Mouse (Mus musculus) CH12.LX (cell line): ENCODE data around the gene Bmp6. TPM values are rescaled to one million over a fixed set of nuclear protein-coding genes. Genes with fewer than 3 reads are reported as not detected.

Experiments used
- DNase-seq: peaks from one replicate; pipeline ENCODE4 v3.0.0-alpha.2; 2013; ENCODE audit errors: extremely low read depth
- H3K27ac ChIP-seq: 2 replicates; pipeline ENCODE4 v1.5.1; 2012; ENCODE audit warnings: low read depth, mild to moderate bottlenecking, control low read depth, moderate library complexity; ENCODE audit not compliant: insufficient read depth
- H3K27me3 ChIP-seq: replicated peaks from 2 replicates; pipeline ENCODE3; 2012; ENCODE audit warnings: inconsistent platforms
- H3K36me3 ChIP-seq, 2 experiments: replicated peaks in 1 of 2; 2 replicates each; pipeline versions ENCODE3 to v1.6.1; 2012; ENCODE audit warnings: inconsistent platforms in 1 of 2, low read length in 1 of 2, mild to moderate bottlenecking in 1 of 2, mixed read lengths in 1 of 2, moderate library complexity in 1 of 2; ENCODE audit not compliant: control insufficient read depth in 1 of 2, insufficient read depth in 1 of 2
- H3K4me1 ChIP-seq, 2 experiments: 2 replicates each; pipeline ENCODE4 v1.6.1; 2012; ENCODE audit warnings: inconsistent platforms in 1 of 2, moderate library complexity in 1 of 2; ENCODE audit not compliant: insufficient read depth in 2 of 2, control insufficient read depth in 1 of 2
- H3K4me2 ChIP-seq: 2 replicates; pipeline ENCODE4 v1.6.1; 2012; ENCODE audit warnings: low read depth, mild to moderate bottlenecking, control low read depth; ENCODE audit not compliant: poor library complexity, insufficient read depth, severe bottlenecking
- H3K4me3 ChIP-seq, 3 experiments: fragments of 150-350 bp in 1 of 3; sonication (generic) in 1 of 3; replicated peaks in 1 of 3; 2 replicates each; pipeline versions ENCODE3 to v1.5.1; 2011 to 2012; ENCODE audit warnings: low read depth in 2 of 3, low read length in 2 of 3, mild to moderate bottlenecking in 2 of 3, moderate library complexity in 2 of 3, control low read depth in 1 of 3, improper control_type of control experiment in 1 of 3, inconsistent platforms in 1 of 3, mixed read lengths in 1 of 3; ENCODE audit not compliant: poor library complexity in 1 of 3
- H3K79me2 ChIP-seq: replicated peaks from 2 replicates; pipeline ENCODE4 v1.6.1; 2012; ENCODE audit warnings: mild to moderate bottlenecking, moderate library complexity; ENCODE audit not compliant: control insufficient read depth, poor library complexity, insufficient read depth, severe bottlenecking; ENCODE audit errors: extremely low read depth
- H3K9ac ChIP-seq: 2 replicates; pipeline ENCODE4 v1.6.1; 2012; ENCODE audit warnings: low read depth, mild to moderate bottlenecking, control low read depth, moderate library complexity; ENCODE audit not compliant: insufficient read depth
- H3K9me3 ChIP-seq: replicated peaks from 2 replicates; pipeline ENCODE3; 2012; ENCODE audit warnings: low read length, inconsistent platforms, mixed read lengths
- BHLHE40 ChIP-seq: IDR thresholded peaks from 2 replicates; pipeline ENCODE4 v1.6.1; 2011; ENCODE audit warnings: mild to moderate bottlenecking, low read depth, low read length, improper control_type of control experiment
- CHD1 ChIP-seq: IDR thresholded peaks from 2 replicates; pipeline ENCODE4 v1.6.1; 2012; ENCODE audit warnings: low read depth, low read length, improper control_type of control experiment, inconsistent platforms
- CTCF ChIP-seq, 2 experiments: IDR thresholded peaks in 1 of 2; conservative IDR thresholded peaks in 1 of 2; 2 replicates each; pipeline ENCODE4 v1.5.1; 2011 to 2012; ENCODE audit warnings: low read depth in 2 of 2, low read length in 2 of 2, improper control_type of control experiment in 1 of 2, inconsistent platforms in 1 of 2, mild to moderate bottlenecking in 1 of 2, moderate library complexity in 1 of 2
- E2F4 ChIP-seq: IDR thresholded peaks from 2 replicates; pipeline ENCODE4 v1.6.1; 2011; ENCODE audit warnings: low read depth, low read length, improper control_type of control experiment; ENCODE audit not compliant: insufficient replicate concordance
- EP300 ChIP-seq: IDR thresholded peaks from 2 replicates; pipeline ENCODE4 v1.6.1; 2011; ENCODE audit warnings: low read length, improper control_type of control experiment
- ETS1 ChIP-seq: conservative IDR thresholded peaks from 2 replicates; pipeline ENCODE4 v1.6.1; 2012; ENCODE audit warnings: low read depth, mild to moderate bottlenecking, inconsistent platforms, low read length, improper control_type of control experiment, moderate library complexity
- GABPA ChIP-seq: IDR thresholded peaks from 2 replicates; pipeline ENCODE4 v1.6.1; 2012; ENCODE audit warnings: low read depth, low read length, improper control_type of control experiment, inconsistent platforms; ENCODE audit not compliant: insufficient replicate concordance
- HCFC1 ChIP-seq: IDR thresholded peaks from 2 replicates; pipeline ENCODE4 v1.6.1; 2012; ENCODE audit warnings: low read depth, mild to moderate bottlenecking, inconsistent platforms, low read length, improper control_type of control experiment
- IRF4 ChIP-seq: IDR thresholded peaks from 2 replicates; pipeline ENCODE4 v1.6.1; 2014; ENCODE audit warnings: low read depth, mild to moderate bottlenecking, inconsistent platforms, low read length, improper control_type of control experiment
- KAT2A ChIP-seq: IDR thresholded peaks from 2 replicates; pipeline ENCODE4 v1.6.1; 2012; ENCODE audit warnings: low read length, improper control_type of control experiment, inconsistent platforms; ENCODE audit not compliant: insufficient replicate concordance
- MAFK ChIP-seq: IDR thresholded peaks from 2 replicates; pipeline ENCODE4 v1.6.1; 2011; ENCODE audit warnings: low read length, improper control_type of control experiment; ENCODE audit not compliant: insufficient replicate concordance
- POLR2AphosphoS2 ChIP-seq: IDR thresholded peaks from 2 replicates; pipeline ENCODE4 v1.6.1; 2011; ENCODE audit warnings: low read depth, low read length, improper control_type of control experiment
- RAD21 ChIP-seq: IDR thresholded peaks from 2 replicates; pipeline ENCODE4 v1.6.1; 2011; ENCODE audit warnings: low read depth, mild to moderate bottlenecking, low read length, improper control_type of control experiment, moderate library complexity
- SMC3 ChIP-seq: IDR thresholded peaks from 2 replicates; pipeline ENCODE4 v1.6.1; 2011; ENCODE audit warnings: low read depth, low read length, improper control_type of control experiment
- TBP ChIP-seq: conservative IDR thresholded peaks from 2 replicates; pipeline ENCODE4 v1.6.1; 2011; ENCODE audit warnings: low read depth, low read length, improper control_type of control experiment
- TCF12 ChIP-seq: IDR thresholded peaks from 2 replicates; pipeline ENCODE4 v1.6.1; 2014; ENCODE audit warnings: low read depth, mild to moderate bottlenecking, inconsistent platforms, low read length, improper control_type of control experiment
- UBTF ChIP-seq: IDR thresholded peaks from 2 replicates; pipeline ENCODE4 v1.6.1; 2012; ENCODE audit warnings: low read depth, mild to moderate bottlenecking, inconsistent platforms, low read length, improper control_type of control experiment, moderate library complexity
- ZC3H11A ChIP-seq: IDR thresholded peaks from 2 replicates; pipeline ENCODE4 v1.6.1; 2012; ENCODE audit warnings: low read depth, mild to moderate bottlenecking, inconsistent platforms, low read length, improper control_type of control experiment
- ZKSCAN1 ChIP-seq: IDR thresholded peaks from 2 replicates; pipeline ENCODE4 v1.6.1; 2012; ENCODE audit warnings: low read depth, inconsistent platforms, low read length, improper control_type of control experiment, borderline replicate concordance
- ZMIZ1 ChIP-seq: IDR thresholded peaks from 2 replicates; pipeline ENCODE4 v1.6.1; 2012; ENCODE audit warnings: low read depth, mild to moderate bottlenecking, inconsistent platforms, low read length, improper control_type of control experiment
- dilution Hi-C: fragments of 300-500 bp; cut with MboI; formaldehyde crosslinking; loops from 2 replicates; pipeline ENCODE4 v1.14.3; 2020; ENCODE audit warnings: low sequenced_read_pairs; ENCODE audit not compliant: extremely low pct_unique_long_range_greater_than_20kb, extremely low pct_ligation_motif_present
- in situ Hi-C: fragments of 300-500 bp; cut with MboI; formaldehyde crosslinking; loops from 3 replicates; pipeline ENCODE4 v1.14.3; 2019; ENCODE audit warnings: low sequenced_read_pairs, low pct_ligation_motif_present, low pct_unique_long_range_greater_than_20kb, mixed read lengths
- polyA plus RNA-seq: library from polyadenylated mRNA; unstranded; fragments of >175 nt; gene quantifications from 2 replicates; pipeline ENCODE4 v1.2.1, GENCODE M21; 2012; ENCODE audit warnings: low read depth; ENCODE audit not compliant: insufficient read length
- total RNA-seq, 2 experiments: library from RNA; depleted of rRNA; stranded (reverse); fragments of 300-350 nt in 1 of 2; fragments of >200 nt in 1 of 2; gene quantifications; 2 replicates each; pipeline ENCODE4 v1.2.3; 2012 to 2014

Gene Bmp6
- total and polyA plus RNA-seq, 3 experiments: 0.16 to 3.5 (median 0.77) TPM

DNA sequence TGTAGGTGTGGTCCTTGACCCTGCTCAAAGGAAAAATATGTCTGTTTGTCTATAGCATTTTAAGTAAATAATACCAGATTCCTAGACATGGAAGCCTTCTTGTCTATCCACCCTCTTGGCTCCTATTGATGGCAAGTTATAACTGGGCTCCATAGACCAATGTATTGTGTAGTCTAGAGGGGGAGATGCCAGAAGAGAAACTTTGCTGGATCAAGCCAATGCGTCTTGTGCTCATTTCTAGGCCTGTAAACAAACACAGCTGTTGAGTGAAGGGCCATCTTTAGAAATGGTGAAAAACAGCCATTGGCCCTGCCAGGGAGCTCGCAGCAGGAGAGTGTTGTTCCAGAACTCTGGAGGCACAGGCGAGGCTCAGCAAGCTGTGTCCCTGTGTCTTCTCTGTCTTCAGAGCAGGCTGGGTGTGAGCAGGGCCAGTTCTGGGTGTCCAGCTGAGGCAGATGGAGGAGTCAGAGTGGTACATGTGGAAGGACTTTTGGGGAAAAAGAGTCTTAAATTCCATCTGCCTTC, 41.2 kb downstream of the Bmp6 start:
- no peaks in the 10 kb centered on the region for H3K4me1 ChIP-seq
- H3K79me2 ChIP-seq: no peaks in the 10 kb centered on the region
- H3K4me3 ChIP-seq: no peak overlapping the region
- no peaks in the 10 kb centered on the region for H3K36me3 ChIP-seq
- no peak overlapping the region for H3K4me2 ChIP-seq
- H3K9me3 ChIP-seq: no peaks in the 10 kb centered on the region
- DNase-seq: no peak
- dilution Hi-C loops (no loop called here), in situ Hi-C loops (no loop called here)
- no peaks in the 10 kb centered on the region for H3K27me3 ChIP-seq
- H3K9ac ChIP-seq: no peak overlapping the region
- TF ChIP-seq IRF4 (no peak), BHLHE40 (no peak), CHD1 (no peak), CTCF (conservative IDR thresholded peaks at IDR 0.05 in 1 of 2, IDR thresholded peaks at IDR 0.05 in 1 of 2; ENCODE audit: low read depth in 2 of 2, low read length in 2 of 2) (no peak), SMC3 (no peak), ETS1 (no peak), E2F4 (no peak), TCF12 (no peak), ZMIZ1 (no peak), GABPA (no peak), EP300 (no peak), RAD21 (no peak)
- no peak overlapping the region for H3K27ac ChIP-seq

DNA sequence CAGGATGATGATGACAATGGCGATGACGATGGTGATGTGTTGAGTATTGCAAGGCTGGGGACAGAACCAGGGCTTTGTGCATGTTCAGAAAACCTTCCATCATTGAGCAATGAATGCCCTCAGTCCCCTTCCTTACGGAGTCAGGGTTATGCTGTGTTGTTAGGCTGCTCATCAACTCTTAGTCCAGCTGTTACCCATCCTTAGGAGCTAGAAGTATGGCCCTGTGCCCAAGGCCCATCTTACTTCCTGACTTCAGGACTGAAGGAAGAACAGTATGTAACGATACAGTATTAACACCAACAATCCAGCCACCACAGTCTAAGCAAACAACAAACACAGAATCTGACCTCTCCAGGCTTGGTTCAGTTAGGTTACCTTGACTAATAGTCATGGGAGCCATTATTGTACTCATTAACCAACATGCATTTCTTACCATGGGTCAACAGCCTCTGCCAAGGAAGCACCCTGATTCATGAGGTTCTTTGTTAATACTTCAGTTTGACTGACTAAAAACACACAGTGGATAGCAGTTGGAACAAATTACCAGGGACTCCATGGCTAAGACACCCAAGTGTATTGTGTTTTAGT, 42.6 kb downstream of the Bmp6 start:
- Histone ChIP-seq H3K4me1 (no peaks in the 10 kb centered on the region), H3K9me3 (no peaks in the 10 kb centered on the region), H3K9ac (no peak overlapping the region), H3K4me3 (no peak overlapping the region), H3K36me3 (no peaks in the 10 kb centered on the region), H3K79me2 (no peaks in the 10 kb centered on the region), H3K27ac (no peak overlapping the region), H3K27me3 (no peaks in the 10 kb centered on the region), H3K4me2 (no peak overlapping the region)
- no peak for DNase-seq
- dilution Hi-C loops: no loop called here
- in situ Hi-C loops: no loop called here
- no peak for TF ChIP-seq TCF12
- no peak for TF ChIP-seq HCFC1
- TF ChIP-seq CTCF (conservative IDR thresholded peaks at IDR 0.05 in 1 of 2, IDR thresholded peaks at IDR 0.05 in 1 of 2; ENCODE audit: low read depth in 2 of 2, low read length in 2 of 2): no peak
- TF ChIP-seq MAFK: no peak
- TF ChIP-seq ETS1: no peak
- TF ChIP-seq TBP: no peak
- no peak for TF ChIP-seq POLR2AphosphoS2
- no peak for TF ChIP-seq UBTF
- TF ChIP-seq ZKSCAN1: no peak
- no peak for TF ChIP-seq ZC3H11A
- TF ChIP-seq KAT2A: no peak
